Comparison of ENCODE assay signal across 14 mouse cellular contexts in the genomic region with DNA sequence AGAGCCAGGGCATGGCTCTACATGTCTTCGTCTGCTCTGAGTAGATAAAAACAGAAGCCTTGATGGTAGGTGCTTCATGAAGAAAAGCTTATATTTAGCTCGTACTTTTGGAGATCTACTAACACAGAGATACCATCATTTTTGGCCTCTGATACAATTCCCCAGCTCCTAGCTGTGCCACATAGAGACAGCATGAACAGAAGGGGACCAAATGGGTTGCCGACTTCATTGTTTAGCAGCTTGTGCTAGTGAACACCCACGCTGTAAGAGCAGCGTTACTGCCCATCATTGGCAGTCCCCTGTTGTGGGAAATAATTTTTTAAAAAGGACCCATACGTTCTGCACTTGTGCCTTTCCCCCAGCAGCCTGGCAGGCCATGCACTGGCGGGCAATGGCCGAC.
"Had no signal": no experiment of that assay in that cellular context is flagged by ENCODE, and none has a peak within 500 bp of the region (broad histone marks: within the 10 kb centered on the region; RNA-seq: fewer than 3 reads in every experiment).

No protein-coding gene starts in this region.

- DNase-seq: kidney, adult 9 months; kidney, postnatal 14 days; kidney, postnatal 4 days; liver, embryonic 13.5 days; lung, adult 2 months; lung, postnatal 14 days; lung, postnatal 4 days; midbrain, embryonic 14.5 days; thymus, adult 2 months; thymus, postnatal 14 days; thymus, postnatal 4 days had no signal

- H3K27ac ChIP-seq: limb, embryonic 10.5 days; limb, embryonic 13.5 days; liver, embryonic 13.5 days had no signal

- H3K4me2 ChIP-seq: limb, embryonic 13.5 days; liver, embryonic 13.5 days; midbrain, embryonic 11.5 days had no signal

- H3K4me1 ChIP-seq: liver, embryonic 13.5 days had no signal

- H3K4me3 ChIP-seq: limb, embryonic 10.5 days; limb, embryonic 13.5 days; liver, embryonic 13.5 days had no signal

- H3K27me3 ChIP-seq: limb, embryonic 13.5 days; liver, embryonic 13.5 days had no signal

- H3K9me3 ChIP-seq: limb, embryonic 10.5 days; limb, embryonic 13.5 days; liver, embryonic 13.5 days had no signal

- H3K9ac ChIP-seq: limb, embryonic 13.5 days; liver, embryonic 13.5 days had no signal

- H3K36me3 ChIP-seq: limb, embryonic 10.5 days; limb, embryonic 13.5 days; liver, embryonic 13.5 days had no signal
